Mouse (Mus musculus): ENCODE data around the gene Ccdc184.

DNA sequence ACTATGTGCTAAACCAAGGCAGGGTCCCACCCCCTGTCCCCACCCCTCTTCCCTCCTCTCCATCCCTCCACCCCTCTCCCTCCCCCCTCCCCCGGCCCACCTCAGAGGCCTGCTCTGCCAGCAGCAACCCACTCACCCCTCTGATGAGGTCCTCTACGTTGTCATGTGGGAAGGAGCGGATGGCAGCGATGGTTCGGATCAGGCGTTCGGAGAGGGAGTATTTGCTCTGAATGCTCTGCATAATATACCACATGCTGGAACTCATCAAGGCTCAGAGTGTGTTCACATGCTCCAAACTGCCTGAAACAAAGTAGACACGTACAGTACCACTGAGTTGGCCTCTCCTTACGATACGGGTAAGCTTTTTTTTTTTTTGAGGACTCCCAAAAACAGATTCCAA is 24.4 kb upstream of the Ccdc184 start:
- TF ChIP-seq GATA1 (IDR thresholded peaks at IDR 0.05; ENCODE audit: low read length) (no peak), TAL1 (IDR thresholded peaks at IDR 0.05; ENCODE audit: low read length) (no peak)
